Mouse (Mus musculus) megakaryocyte, embryonic 14.5 days (primary cell): ENCODE measurements around the gene Orm3.

Source experiments
- FLI1 ChIP-seq: IDR thresholded peaks from 2 replicates; pipeline ENCODE4 v1.6.1; 2012; ENCODE audit warnings: low read length, inconsistent platforms, mixed read lengths
- GATA1 ChIP-seq: IDR thresholded peaks from 3 replicates; pipeline ENCODE4 v1.6.1; 2012; ENCODE audit warnings: mixed read lengths, low read length, inconsistent platforms, borderline replicate concordance

DNA sequence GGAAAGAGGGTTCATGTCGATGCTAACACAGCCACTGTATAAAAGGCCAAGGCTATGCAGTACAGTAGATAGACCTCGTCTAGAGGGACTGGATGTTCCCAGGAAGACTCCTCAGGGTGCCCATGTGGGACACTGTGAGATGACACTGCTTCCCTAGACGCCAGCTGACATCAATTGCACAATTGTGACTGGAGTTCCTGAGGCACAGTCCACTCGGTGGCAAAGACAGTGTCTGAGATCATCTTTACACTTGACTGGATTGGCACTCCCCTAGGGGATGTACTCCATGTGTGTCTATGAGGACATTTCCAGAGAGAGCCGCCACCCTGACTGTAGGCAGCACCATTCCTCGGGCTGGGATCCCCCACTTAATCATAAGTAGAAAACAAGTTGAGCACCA lies 7.4 kb upstream of the Orm3 start:
- no peak for TF ChIP-seq GATA1
- TF ChIP-seq FLI1, result no peak
